Mouse (Mus musculus) small intestine, adult 2 months (tissue): ENCODE results near the gene Mtfr2.

Experiments used
- CTCF ChIP-seq: fragments of 200-500 bp; IDR thresholded peaks from 2 replicates; pipeline ENCODE4 v1.5.1; 2012; ENCODE audit warnings: low read depth, mild to moderate bottlenecking, control low read depth, inconsistent platforms, low read length, moderate library complexity, mixed read lengths; ENCODE audit not compliant: insufficient replicate concordance, insufficient read length; ENCODE audit errors: extremely low read depth
- POLR2A ChIP-seq: fragments of 200-500 bp; IDR thresholded peaks from 2 replicates; pipeline ENCODE4 v1.6.1; 2012; ENCODE audit warnings: low read depth, mild to moderate bottlenecking, control low read depth, inconsistent platforms, low read length, moderate library complexity

- TF ChIP-seq POLR2A (no peak), CTCF (no peak)
These were observed 48.5 kb upstream of the Mtfr2 start for GRCm38 (mm10) chr10:20299114-20299513.
